Mouse (Mus musculus): Measurements from ENCODE around the gene Bcl2l14. TPM values are rescaled to one million over a fixed set of nuclear protein-coding genes. Genes with fewer than 3 reads are reported as not detected.

Bcl2l14 gene
- polyA plus RNA-seq, 1 experiment from 2014 or later: 0.18 TPM

GRCm38 (mm10) chr6:134433281-134433680, 37.2 kb downstream of the Bcl2l14 start:
- no peaks in the 10 kb centered on the region for H3K36me3 ChIP-seq
- H3K4me1 ChIP-seq: no peaks in the 10 kb centered on the region
- no peak overlapping the region for H3K4me3 ChIP-seq (replicated peaks)
- ATAC-seq (ENCODE audit: low FRiP score): no peak
- H3K4me2 ChIP-seq: no peak overlapping the region
- WGBS: 90% methylated on average over 3 of the region's 3 CpGs
- no peaks in the 10 kb centered on the region for H3K9me3 ChIP-seq (replicated peaks)
- no peak overlapping the region for H3K9ac ChIP-seq (replicated peaks)
- H3K27ac ChIP-seq (replicated peaks): no peak overlapping the region
- H3K27me3 ChIP-seq (replicated peaks): no peaks in the 10 kb centered on the region

GRCm38 (mm10) chr6:134434044-134434443, 37.9 kb downstream of the Bcl2l14 start:
- no peaks in the 10 kb centered on the region for H3K27me3 ChIP-seq (replicated peaks)
- no peak overlapping the region for H3K27ac ChIP-seq (replicated peaks)
- H3K36me3 ChIP-seq: no peaks in the 10 kb centered on the region
- no peak overlapping the region for H3K9ac ChIP-seq (replicated peaks)
- ATAC-seq (ENCODE audit: low FRiP score): no peak
- no peak overlapping the region for H3K4me3 ChIP-seq (replicated peaks)
- H3K9me3 ChIP-seq (replicated peaks): no peaks in the 10 kb centered on the region
- H3K4me2 ChIP-seq: no peak overlapping the region
- 62% methylated on average over 6 of the region's 6 CpGs for WGBS
- peaks cover 4% of the 10 kb centered on the region for H3K4me1 ChIP-seq

DNA sequence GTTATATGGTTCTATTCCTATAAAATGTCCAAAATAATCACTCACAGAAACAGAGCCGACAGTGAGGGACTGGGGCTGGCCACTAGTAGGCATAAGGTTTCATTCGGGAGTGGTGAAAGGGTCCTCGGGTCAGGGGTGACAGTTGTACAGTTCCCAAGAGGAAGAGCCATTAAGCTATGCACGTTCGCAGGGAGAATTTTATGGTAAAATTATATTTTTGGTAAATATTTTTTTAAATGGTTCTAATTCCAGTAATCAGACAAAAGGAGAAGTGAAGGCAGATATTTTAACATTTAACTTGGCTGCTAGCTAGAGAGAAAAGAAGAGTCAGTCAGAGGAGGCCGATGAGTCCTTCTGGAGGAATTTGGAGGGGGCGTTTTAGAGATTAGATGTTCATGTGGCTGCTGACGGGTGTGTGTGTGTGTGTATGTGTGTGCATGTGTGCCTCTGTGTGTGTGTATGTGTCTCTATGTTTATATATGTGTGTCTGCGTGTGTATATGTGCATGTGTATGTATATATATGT, 38.8 kb downstream of the Bcl2l14 start:
- H3K27ac ChIP-seq (replicated peaks): no peak overlapping the region
- no peak overlapping the region for H3K4me3 ChIP-seq (replicated peaks)
- no peaks in the 10 kb centered on the region for H3K36me3 ChIP-seq
- no peaks in the 10 kb centered on the region for H3K27me3 ChIP-seq (replicated peaks)
- ATAC-seq (ENCODE audit: low FRiP score): no peak
- WGBS: 81% methylated on average over 9 of the region's 9 CpGs
- H3K4me1 ChIP-seq: peaks cover 13% of the 10 kb centered on the region
- H3K9ac ChIP-seq (replicated peaks): no peak overlapping the region
- H3K4me2 ChIP-seq: no peak overlapping the region
- H3K9me3 ChIP-seq (replicated peaks): no peaks in the 10 kb centered on the region

GRCm38 (mm10) chr6:134436955-134437354, 40.8 kb downstream of the Bcl2l14 start:
- no peak overlapping the region for H3K4me2 ChIP-seq
- H3K36me3 ChIP-seq: no peaks in the 10 kb centered on the region
- 74% methylated on average over 5 of the region's 5 CpGs for WGBS
- H3K9me3 ChIP-seq (replicated peaks): no peaks in the 10 kb centered on the region
- no peak overlapping the region for H3K4me3 ChIP-seq (replicated peaks)
- no peak overlapping the region for H3K27ac ChIP-seq (replicated peaks)
- H3K9ac ChIP-seq (replicated peaks): no peak overlapping the region
- H3K27me3 ChIP-seq (replicated peaks): no peaks in the 10 kb centered on the region
- H3K4me1 ChIP-seq: peaks cover 17% of the 10 kb centered on the region
- ATAC-seq (ENCODE audit: low FRiP score): no peak

GRCm38 (mm10) chr6:134439401-134440021, 43.4 kb downstream of the Bcl2l14 start:
- Histone ChIP-seq H3K27ac (replicated peaks) (peak overlapping the region; percentile 77), H3K9ac (replicated peaks) (peak overlapping the region; percentile 21), H3K36me3 (no peaks in the 10 kb centered on the region), H3K27me3 (replicated peaks) (no peaks in the 10 kb centered on the region), H3K4me1 (peaks cover 17% of the 10 kb centered on the region), H3K4me2 (peak overlapping the region; percentile 61), H3K4me3 (replicated peaks) (peak overlapping the region; percentile 27), H3K9me3 (replicated peaks) (no peaks in the 10 kb centered on the region)
- peak; percentile 84 for ATAC-seq (ENCODE audit: low FRiP score)
- 5% methylated on average over 23 of the region's 23 CpGs for WGBS

DNA sequence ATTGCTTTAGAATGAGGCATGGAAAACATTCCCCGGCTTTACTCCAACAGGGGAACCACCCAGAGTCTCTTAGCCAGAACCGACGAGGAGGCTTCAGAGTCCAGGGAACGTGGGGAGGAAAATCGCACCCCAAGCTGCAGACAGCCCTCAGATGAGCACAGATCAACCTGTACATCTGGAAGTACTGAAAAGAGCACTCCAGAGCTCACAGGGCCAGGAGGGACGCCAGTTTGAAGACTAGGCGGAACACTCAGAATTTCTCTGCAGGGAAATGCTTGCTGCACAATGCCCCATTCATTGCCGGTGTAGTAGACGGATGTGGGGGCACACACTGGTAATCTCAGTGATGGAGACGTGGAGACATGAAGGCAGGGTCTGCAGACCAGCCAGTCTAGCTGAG, 43.9 kb downstream of the Bcl2l14 start:
- peak overlapping the region; percentile 21 for H3K9ac ChIP-seq (replicated peaks)
- H3K36me3 ChIP-seq: peaks cover 3% of the 10 kb centered on the region
- ATAC-seq (ENCODE audit: low FRiP score): peak; percentile 33
- no peaks in the 10 kb centered on the region for H3K9me3 ChIP-seq (replicated peaks)
- H3K4me2 ChIP-seq: peak overlapping the region; percentile 61
- 19% methylated on average over 10 of the region's 10 CpGs for whole genome bisulfite sequencing
- peak overlapping the region; percentile 77 for H3K27ac ChIP-seq (replicated peaks)
- H3K4me1 ChIP-seq: peaks cover 17% of the 10 kb centered on the region
- no peaks in the 10 kb centered on the region for H3K27me3 ChIP-seq (replicated peaks)
- peak overlapping the region; percentile 27 for H3K4me3 ChIP-seq (replicated peaks)

GRCm38 (mm10) chr6:134441716-134442115, 45.6 kb downstream of the Bcl2l14 start:
- Histone ChIP-seq H3K27me3 (replicated peaks) (no peaks in the 10 kb centered on the region), H3K4me1 (peaks cover 17% of the 10 kb centered on the region), H3K4me2 (no peak overlapping the region), H3K9me3 (replicated peaks) (no peaks in the 10 kb centered on the region), H3K4me3 (replicated peaks) (no peak overlapping the region), H3K27ac (replicated peaks) (no peak overlapping the region), H3K9ac (replicated peaks) (no peak overlapping the region), H3K36me3 (peaks cover 9% of the 10 kb centered on the region)
- 94% methylated on average over 3 of the region's 3 CpGs for WGBS
- no peak for ATAC-seq (ENCODE audit: low FRiP score)

DNA sequence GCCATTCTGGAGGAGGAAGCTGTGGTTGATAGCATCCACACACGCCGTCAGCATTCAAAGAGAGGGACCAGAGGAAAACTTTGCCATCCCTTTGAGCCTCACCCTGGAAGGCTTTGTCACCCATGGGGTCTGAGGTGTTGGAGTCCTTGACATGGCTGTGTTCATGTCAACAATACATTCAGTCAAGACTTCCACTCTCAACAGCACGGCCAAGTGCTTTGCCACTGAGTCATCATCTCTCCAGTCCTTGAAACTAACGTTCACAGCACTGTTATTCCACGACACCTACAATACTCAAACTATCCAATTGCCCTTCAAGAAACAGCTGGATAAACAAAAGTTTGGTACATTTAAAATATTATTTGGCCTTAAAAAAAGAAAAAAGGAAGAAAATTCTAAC, 46.1 kb downstream of the Bcl2l14 start:
- no peak overlapping the region for H3K4me3 ChIP-seq (replicated peaks)
- WGBS: 89% methylated on average over 5 of the region's 5 CpGs
- H3K36me3 ChIP-seq: peaks cover 9% of the 10 kb centered on the region
- H3K4me2 ChIP-seq: no peak overlapping the region
- no peaks in the 10 kb centered on the region for H3K9me3 ChIP-seq (replicated peaks)
- peaks cover 17% of the 10 kb centered on the region for H3K4me1 ChIP-seq
- H3K9ac ChIP-seq (replicated peaks): no peak overlapping the region
- H3K27me3 ChIP-seq (replicated peaks): no peaks in the 10 kb centered on the region
- no peak overlapping the region for H3K27ac ChIP-seq (replicated peaks)
- ATAC-seq (ENCODE audit: low FRiP score): no peak

- 81% methylated on average over 9 of the region's 9 CpGs for WGBS
- no peak for ATAC-seq (ENCODE audit: low FRiP score)
- H3K9me3 ChIP-seq (replicated peaks): no peaks in the 10 kb centered on the region
- peaks cover 9% of the 10 kb centered on the region for H3K36me3 ChIP-seq
- no peaks in the 10 kb centered on the region for H3K27me3 ChIP-seq (replicated peaks)
- no peak overlapping the region for H3K4me2 ChIP-seq
- H3K9ac ChIP-seq (replicated peaks): no peak overlapping the region
- no peak overlapping the region for H3K4me3 ChIP-seq (replicated peaks)
- H3K4me1 ChIP-seq: peaks cover 17% of the 10 kb centered on the region
- no peak overlapping the region for H3K27ac ChIP-seq (replicated peaks)
Observed at GRCm38 (mm10) chr6:134443198-134443904, 47.2 kb downstream of the Bcl2l14 start.

- no peaks in the 10 kb centered on the region for H3K9me3 ChIP-seq (replicated peaks)
- peaks cover 9% of the 10 kb centered on the region for H3K36me3 ChIP-seq
- H3K27me3 ChIP-seq (replicated peaks): no peaks in the 10 kb centered on the region
- H3K4me1 ChIP-seq: peaks cover 14% of the 10 kb centered on the region
- 82% methylated on average over 5 of the region's 5 CpGs for WGBS
- no peak overlapping the region for H3K9ac ChIP-seq (replicated peaks)
- H3K4me2 ChIP-seq: no peak overlapping the region
- no peak overlapping the region for H3K27ac ChIP-seq (replicated peaks)
- H3K4me3 ChIP-seq (replicated peaks): no peak overlapping the region
- no peak for ATAC-seq (ENCODE audit: low FRiP score)
Observed at GRCm38 (mm10) chr6:134443925-134444324, 47.8 kb downstream of the Bcl2l14 start.

GRCm38 (mm10) chr6:134448451-134448850, 52.3 kb downstream of the Bcl2l14 start:
- Histone ChIP-seq H3K9me3 (replicated peaks) (no peaks in the 10 kb centered on the region), H3K4me2 (no peak overlapping the region), H3K9ac (replicated peaks) (no peak overlapping the region), H3K4me1 (0 out of 2 replicates have a peak, but pooled peaks cover 3% of the 10 kb centered on the region), H3K27ac (replicated peaks) (no peak overlapping the region), H3K27me3 (replicated peaks) (no peaks in the 10 kb centered on the region), H3K36me3 (peaks cover 41% of the 10 kb centered on the region), H3K4me3 (replicated peaks) (no peak overlapping the region)
- 95% methylated on average over 12 of the region's 12 CpGs for WGBS
- no peak for ATAC-seq (ENCODE audit: low FRiP score)

GRCm38 (mm10) chr6:134449958-134450357, 53.8 kb downstream of the Bcl2l14 start:
- Histone ChIP-seq H3K27me3 (replicated peaks) (no peaks in the 10 kb centered on the region), H3K4me3 (replicated peaks) (no peak overlapping the region), H3K9me3 (replicated peaks) (no peaks in the 10 kb centered on the region), H3K27ac (replicated peaks) (no peak overlapping the region), H3K9ac (replicated peaks) (no peak overlapping the region), H3K36me3 (peaks cover 54% of the 10 kb centered on the region), H3K4me2 (no peak overlapping the region), H3K4me1 (0 out of 2 replicates have a peak, but pooled peaks cover 3% of the 10 kb centered on the region)
- no peak for ATAC-seq (ENCODE audit: low FRiP score)
- WGBS: 52% methylated on average over 11 of the region's 11 CpGs

Measured in neural tube, embryonic 15.5 days (tissue).